Mouse (Mus musculus) small intestine, adult 2 months (tissue): ENCODE data around the gene Fanca. TPM values are rescaled to one million over a fixed set of nuclear protein-coding genes. Genes with fewer than 3 reads are reported as not detected.

ENCODE experiments used
- H3K27ac ChIP-seq: fragments of 200-500 bp; 2 replicates; pipeline ENCODE4 v1.5.1; 2012; ENCODE audit warnings: low read depth, low read length, control low read depth, inconsistent platforms; ENCODE audit not compliant: insufficient read depth
- H3K27me3 ChIP-seq: fragments of 200-500 bp; 2 replicates; pipeline ENCODE4 v1.6.1; 2012; ENCODE audit warnings: mild to moderate bottlenecking, moderate library complexity, low read length, inconsistent platforms; ENCODE audit not compliant: control insufficient read depth, insufficient read depth
- H3K36me3 ChIP-seq: fragments of 200-500 bp; 2 replicates; pipeline ENCODE4 v1.6.1; 2012; ENCODE audit warnings: mild to moderate bottlenecking, low read length, control low read depth, inconsistent platforms; ENCODE audit not compliant: control insufficient read depth, insufficient read depth
- H3K4me1 ChIP-seq: fragments of 200-500 bp; 2 replicates; pipeline ENCODE4 v1.6.1; 2012; ENCODE audit warnings: low read length, inconsistent platforms, mixed read lengths; ENCODE audit not compliant: control insufficient read depth, insufficient read depth, insufficient read length
- H3K4me3 ChIP-seq: fragments of 200-500 bp; 2 replicates; pipeline ENCODE4 v1.5.1; 2012; ENCODE audit warnings: low read depth, mild to moderate bottlenecking, control low read depth, inconsistent platforms, low read length, moderate library complexity
- CTCF ChIP-seq: fragments of 200-500 bp; IDR thresholded peaks from 2 replicates; pipeline ENCODE4 v1.5.1; 2012; ENCODE audit warnings: low read depth, mild to moderate bottlenecking, control low read depth, inconsistent platforms, low read length, moderate library complexity, mixed read lengths; ENCODE audit not compliant: insufficient replicate concordance, insufficient read length; ENCODE audit errors: extremely low read depth
- POLR2A ChIP-seq: fragments of 200-500 bp; IDR thresholded peaks from 2 replicates; pipeline ENCODE4 v1.6.1; 2012; ENCODE audit warnings: low read depth, mild to moderate bottlenecking, control low read depth, inconsistent platforms, low read length, moderate library complexity
- WGBS: fragments of 180-500 bp; shearing (Covaris S2); methylation state at CpG from one replicate; pipeline ENCODE4 v1.1.7; 2018; 5-methylcytosine and 5-hydroxymethylcytosine counted together
- polyA plus RNA-seq: library from polyadenylated mRNA; depleted of rRNA; stranded (reverse); fragments of >200 nt; gene quantifications from 2 replicates; pipeline ENCODE4 v1.2.3, GENCODE M21; 2012

Fanca gene
- polyA plus RNA-seq, 1 experiment: 14.1 TPM

GRCm38 (mm10) chr8:123243053-123243452 lies 75.3 kb downstream of the Fanca start:
- Histone ChIP-seq H3K27ac (no peak overlapping the region), H3K4me1 (no peaks in the 10 kb centered on the region), H3K36me3 (peaks cover 34% of the 10 kb centered on the region), H3K4me3 (no peak overlapping the region), H3K27me3 (no peaks in the 10 kb centered on the region)
- TF ChIP-seq CTCF (no peak), POLR2A (no peak)
- WGBS: 74% methylated on average over 11 of the region's 11 CpGs

GRCm38 (mm10) chr8:123242107-123242923 lies 76.1 kb downstream of the Fanca start:
- H3K36me3 ChIP-seq: peaks cover 26% of the 10 kb centered on the region
- no peak overlapping the region for H3K4me3 ChIP-seq
- no peaks in the 10 kb centered on the region for H3K4me1 ChIP-seq
- TF ChIP-seq POLR2A (no peak), CTCF (no peak)
- WGBS: 79% methylated on average over 7 of the region's 7 CpGs
- H3K27me3 ChIP-seq: no peaks in the 10 kb centered on the region
- no peak overlapping the region for H3K27ac ChIP-seq

GRCm38 (mm10) chr8:123239398-123239797 lies 79.0 kb downstream of the Fanca start:
- H3K4me3 ChIP-seq: no peak overlapping the region
- WGBS: 90% methylated on average over 10 of the region's 10 CpGs
- H3K4me1 ChIP-seq: peaks cover 4% of the 10 kb centered on the region
- no peaks in the 10 kb centered on the region for H3K27me3 ChIP-seq
- H3K27ac ChIP-seq: no peak overlapping the region
- peaks cover 4% of the 10 kb centered on the region; the same call in 1 of the 2 replicates for H3K36me3 ChIP-seq
- TF ChIP-seq CTCF (no peak), POLR2A (no peak)

- H3K4me1 ChIP-seq: peaks cover 4% of the 10 kb centered on the region
- H3K27ac ChIP-seq: no peak within 1 kb of the TSS
- TF ChIP-seq CTCF (no peak), POLR2A (0 out of 2 replicates have a peak, but pooled peaks have one; percentile 11)
- H3K36me3 ChIP-seq: no peaks in the 10 kb centered on the region
- peak within 1 kb of the TSS; percentile 75 for H3K4me3 ChIP-seq
- no peaks in the 10 kb centered on the region for H3K27me3 ChIP-seq
- 2% methylated on average over 57 of the region's 57 CpGs for WGBS
Measured at GRCm38 (mm10) chr8:123235520-123236497, 82.6 kb downstream of the Fanca start, which contains the start of gene Spata2l. Gene Spata2l (minus strand): TSS chr8:123236233.

- H3K4me3 ChIP-seq: peak overlapping the region; percentile 75
- peaks cover 4% of the 10 kb centered on the region for H3K4me1 ChIP-seq
- no peaks in the 10 kb centered on the region for H3K36me3 ChIP-seq
- TF ChIP-seq POLR2A (no peak), CTCF (no peak)
- 25% methylated on average over 13 of the region's 13 CpGs for WGBS
- H3K27ac ChIP-seq: no peak overlapping the region
- H3K27me3 ChIP-seq: no peaks in the 10 kb centered on the region
Measured at GRCm38 (mm10) chr8:123234918-123235519, 83.4 kb downstream of the Fanca start.

GRCm38 (mm10) chr8:123233760-123234159 lies 84.6 kb downstream of the Fanca start:
- H3K27ac ChIP-seq: no peak overlapping the region
- 68% methylated on average over 11 of the region's 11 CpGs for WGBS
- TF ChIP-seq CTCF (no peak), POLR2A (no peak)

More at GRCm38 (mm10) chr8:123233760-123234159, 84.6 kb downstream of the Fanca start:
- H3K4me3 ChIP-seq: no peak overlapping the region
- peaks cover 4% of the 10 kb centered on the region for H3K4me1 ChIP-seq
- H3K27me3 ChIP-seq: no peaks in the 10 kb centered on the region
- H3K36me3 ChIP-seq: no peaks in the 10 kb centered on the region
